Mouse (Mus musculus): Measurements from ENCODE around the gene Sphk2.

DNA sequence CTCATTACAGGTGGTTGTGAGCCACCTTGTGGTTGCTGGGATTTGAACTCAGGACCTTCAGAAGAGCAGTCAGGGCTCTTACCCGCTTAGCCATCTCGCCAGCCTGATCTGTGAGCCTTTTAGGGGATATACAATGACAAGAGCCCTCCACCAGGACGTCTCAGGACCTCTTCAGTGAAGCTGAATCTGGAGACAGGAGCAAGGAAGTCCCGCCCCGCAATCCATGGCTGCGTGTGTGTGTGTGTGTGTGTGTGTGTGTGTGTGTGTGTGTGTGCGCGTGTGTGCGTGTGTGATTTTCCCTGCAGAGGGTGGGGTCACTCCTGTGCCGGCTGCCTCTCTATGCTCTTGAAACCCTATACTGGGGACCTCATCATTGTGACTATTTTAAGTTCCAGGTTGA lies 22.0 kb upstream of the Sphk2 start:
- TF ChIP-seq CTCF (IDR thresholded peaks at IDR 0.05; ENCODE audit: borderline replicate concordance, insufficient read depth, low read depth, low read length) (no peak), POLR2A (IDR thresholded peaks at IDR 0.05; ENCODE audit: borderline replicate concordance, insufficient read depth, low read length) (no peak)
